Mouse (Mus musculus) G1E (cell line): ENCODE data around the gene Zswim3.

Source experiments
- CTCF ChIP-seq: IDR thresholded peaks from 2 replicates; pipeline ENCODE4 v1.5.1; 2012; ENCODE audit warnings: low read depth, low read length, inconsistent platforms, mixed read lengths
- GATA1 ChIP-seq: IDR thresholded peaks from 2 replicates; pipeline ENCODE4 v1.6.1; 2012; ENCODE audit warnings: borderline replicate concordance, low read length, inconsistent platforms, mixed read lengths

DNA sequence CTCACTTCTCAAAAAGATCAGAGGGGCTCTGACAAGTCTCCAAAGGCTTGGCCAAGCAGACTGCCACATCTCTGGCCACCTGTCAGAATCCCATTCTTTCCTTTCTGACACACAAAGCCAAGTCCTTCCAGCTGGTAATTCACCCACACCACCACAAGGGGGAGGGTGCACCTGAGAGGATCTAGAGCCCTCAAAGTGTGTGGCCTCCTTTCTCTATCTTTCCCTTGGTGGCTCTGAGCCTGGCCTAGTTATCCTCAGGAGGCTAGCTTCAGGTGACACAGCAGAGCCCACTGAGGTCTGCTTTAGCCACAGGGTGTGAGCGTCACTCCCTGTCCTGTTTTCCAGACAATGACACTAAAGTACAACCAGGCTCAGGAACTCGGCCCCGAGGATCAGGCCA is 11.7 kb upstream of the Zswim3 start:
- TF ChIP-seq CTCF: peak; percentile 73
- no peak for TF ChIP-seq GATA1
